Mouse (Mus musculus): ENCODE results near the gene Crhbp. TPM values are rescaled to one million over a fixed set of nuclear protein-coding genes. Genes with fewer than 3 reads are reported as not detected.

The Crhbp gene
- total RNA-seq, 2 experiments from 2014 or later = 24.5 to 25.0 TPM

DNA sequence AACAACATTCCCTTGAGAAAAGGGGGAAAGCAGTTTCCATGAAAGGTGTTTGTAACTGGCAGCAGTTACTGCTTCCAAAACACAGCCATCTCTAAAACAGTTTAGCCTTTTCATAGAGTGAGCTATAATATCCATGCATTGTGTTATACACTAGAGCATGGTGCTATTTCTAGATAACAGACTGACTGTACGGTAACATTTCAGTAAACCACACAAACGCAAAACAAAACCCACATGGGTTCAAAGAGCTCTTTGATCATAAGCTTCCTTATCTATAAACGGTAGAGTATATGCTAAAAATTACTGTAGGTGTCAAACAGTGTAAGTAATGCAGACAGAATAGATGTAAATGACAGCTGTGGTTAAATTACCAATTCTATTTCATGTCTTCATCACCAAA is 5.0 kb upstream of the Crhbp start:
- DNase-seq (ENCODE audit: extremely low spot score in 1 of 2, low spot score in 2 of 2) = no peak
- intact Hi-C loops (cut with DNase I) = no loop called here
- Histone ChIP-seq H3K27ac (no peak overlapping the region), H3K4me3 (no peak overlapping the region)
- no peak for TF ChIP-seq CTCF (IDR thresholded peaks at IDR 0.05)

- no peak overlapping the region for H3K4me3 ChIP-seq
- intact Hi-C loops (cut with DNase I) = no loop called here
- no peak for DNase-seq (ENCODE audit: extremely low spot score in 1 of 2, low spot score in 2 of 2)
- H3K27ac ChIP-seq = no peak overlapping the region
- no peak for TF ChIP-seq CTCF (IDR thresholded peaks at IDR 0.05)
These were observed 433 bp downstream of the Crhbp start for GRCm38 (mm10) chr13:95444291-95444690.

DNA sequence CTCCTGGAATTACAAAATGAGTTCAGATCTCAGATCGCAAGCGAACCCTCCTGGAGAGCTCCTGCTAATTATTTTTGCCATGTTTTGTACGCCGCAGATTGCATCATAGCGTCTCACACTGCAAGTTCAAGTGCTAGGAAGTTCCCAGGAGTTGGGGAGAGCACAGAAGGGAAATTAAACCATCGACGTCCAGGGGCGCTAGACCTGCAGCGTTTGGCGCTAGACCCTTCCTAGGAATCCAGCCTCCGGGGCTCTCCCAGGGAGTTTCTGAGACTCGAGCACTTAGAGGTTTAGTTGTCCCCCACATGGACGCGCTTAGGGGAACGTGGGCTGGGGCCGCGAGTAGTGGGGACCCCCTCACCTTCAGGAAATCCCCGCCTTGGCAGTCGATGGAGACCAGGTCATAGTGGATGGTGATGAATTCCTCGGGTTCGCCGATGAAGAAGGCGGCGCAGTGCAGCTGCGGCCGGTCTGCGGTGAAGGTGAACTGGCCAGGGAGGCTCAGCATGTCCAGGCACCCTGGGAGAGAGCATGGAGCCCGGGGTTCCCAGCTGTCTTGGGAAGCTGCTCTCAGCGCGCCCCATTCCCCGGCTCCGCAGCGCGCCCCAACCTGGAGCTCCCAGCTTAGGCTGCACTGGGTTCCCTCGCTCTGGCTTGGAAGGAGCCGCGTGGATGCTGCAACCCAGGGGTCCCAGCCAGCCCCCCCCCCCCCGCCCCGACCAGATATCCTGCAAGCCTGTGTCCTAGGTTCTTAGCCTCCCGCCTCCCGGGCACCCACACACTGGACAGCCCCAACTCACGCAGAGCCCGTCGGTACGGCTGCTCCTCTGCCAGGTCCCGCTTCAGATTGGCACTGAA is 1.1 kb downstream of the Crhbp start:
- DNase-seq (ENCODE audit: extremely low spot score in 1 of 2, low spot score in 2 of 2) = no peak
- no peak overlapping the region for H3K27ac ChIP-seq
- intact Hi-C loops (cut with DNase I) = no loop called here
- peak; percentile 10 for TF ChIP-seq CTCF (IDR thresholded peaks at IDR 0.05)
- peak overlapping the region; percentile 40 for H3K4me3 ChIP-seq

DNA sequence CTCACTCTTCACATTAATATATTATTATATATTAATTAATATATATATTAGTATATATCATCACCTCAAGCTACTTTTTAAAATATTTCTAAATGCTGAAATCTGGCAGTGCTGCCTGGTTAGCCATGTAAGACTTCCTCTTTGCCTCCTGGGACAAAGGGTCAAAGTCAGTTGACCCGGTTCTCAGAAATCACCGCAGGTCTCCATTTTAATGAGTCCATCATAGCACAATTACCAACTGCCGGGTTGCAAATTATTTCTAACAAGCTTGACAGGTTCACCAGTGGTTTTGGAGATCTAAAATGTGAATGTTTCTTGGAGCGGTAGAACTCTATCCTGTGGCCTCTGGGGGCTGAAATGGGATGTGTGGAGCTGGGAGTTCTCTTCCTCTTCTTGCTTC is 1.8 kb downstream of the Crhbp start:
- Histone ChIP-seq H3K4me3 (no peak overlapping the region), H3K27ac (no peak overlapping the region)
- DNase-seq (ENCODE audit: extremely low spot score in 1 of 2, low spot score in 2 of 2) = no peak
- intact Hi-C loops (cut with DNase I) = no loop called here
- TF ChIP-seq CTCF (IDR thresholded peaks at IDR 0.05) = no peak

DNA sequence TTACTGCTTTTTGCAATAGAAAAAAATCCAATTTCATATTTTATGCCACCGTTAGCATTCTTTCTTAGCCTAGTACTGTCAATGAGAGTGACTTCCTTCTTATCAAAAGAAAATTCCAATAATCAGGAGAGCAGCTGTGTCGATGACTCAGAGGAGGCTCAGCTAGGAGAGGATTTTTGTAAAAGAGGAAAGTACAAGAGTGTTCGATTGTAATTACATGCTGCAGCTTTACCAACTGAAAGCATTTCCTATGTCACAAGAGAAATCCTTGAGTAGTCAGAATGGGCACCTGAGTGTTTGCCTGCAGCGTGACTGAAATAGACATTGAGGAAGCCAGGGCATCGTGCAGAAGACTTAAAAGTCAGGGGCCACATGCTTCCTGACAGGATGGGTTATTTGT is 5.2 kb downstream of the Crhbp start:
- intact Hi-C loops (cut with DNase I) = no loop called here
- no peak overlapping the region for H3K27ac ChIP-seq
- no peak overlapping the region for H3K4me3 ChIP-seq
- TF ChIP-seq CTCF (IDR thresholded peaks at IDR 0.05) = no peak
- DNase-seq (ENCODE audit: extremely low spot score in 1 of 2, low spot score in 2 of 2) = no peak

DNA sequence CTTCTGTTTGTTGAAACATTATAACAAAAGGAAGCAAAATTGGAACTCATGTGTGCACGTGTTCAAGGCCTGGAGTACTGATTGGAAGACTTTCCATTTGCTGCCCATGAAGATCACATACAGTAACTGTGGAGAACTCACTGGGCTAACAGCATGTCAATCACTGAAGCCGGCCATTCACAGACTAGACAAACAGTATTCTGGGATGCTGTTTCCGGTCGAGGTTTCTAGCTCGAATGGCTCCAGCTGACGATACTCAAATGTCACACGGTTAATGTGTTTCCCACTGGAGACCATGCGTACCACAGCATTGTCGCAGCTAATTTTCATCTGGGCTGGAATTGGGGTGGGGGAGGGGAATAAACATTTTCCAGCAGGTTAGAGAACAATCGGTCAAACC is 13.0 kb downstream of the Crhbp start:
- no peak for TF ChIP-seq CTCF (IDR thresholded peaks at IDR 0.05)
- no peak for DNase-seq (ENCODE audit: extremely low spot score in 1 of 2, low spot score in 2 of 2)
- H3K27ac ChIP-seq = no peak overlapping the region
- intact Hi-C loops (cut with DNase I) = no loop called here
- H3K4me3 ChIP-seq = no peak overlapping the region

DNA sequence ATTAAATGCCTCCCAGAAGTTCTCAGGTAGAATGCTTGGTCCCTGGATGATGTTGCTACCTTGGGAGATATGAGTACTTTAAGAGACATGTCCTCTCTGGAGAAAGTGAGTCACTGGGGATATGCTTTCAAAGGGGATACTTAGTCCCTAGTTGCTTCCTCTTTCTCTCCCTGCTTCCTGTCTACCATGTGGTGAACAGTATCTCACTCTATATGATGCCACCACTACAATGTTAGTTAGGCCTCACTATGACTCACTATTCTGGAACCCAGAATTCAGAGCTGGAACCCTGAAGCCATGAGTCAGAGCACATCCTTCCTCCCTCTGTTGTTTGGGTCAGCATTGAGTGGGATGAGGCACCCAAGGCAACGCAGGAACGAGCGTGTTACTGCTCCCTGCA is 17.2 kb downstream of the Crhbp start:
- Histone ChIP-seq H3K27ac (no peak overlapping the region), H3K4me3 (no peak overlapping the region)
- intact Hi-C loops (cut with DNase I) = no loop called here
- no peak for TF ChIP-seq CTCF (IDR thresholded peaks at IDR 0.05)
- no peak for DNase-seq (ENCODE audit: extremely low spot score in 1 of 2, low spot score in 2 of 2)

DNA sequence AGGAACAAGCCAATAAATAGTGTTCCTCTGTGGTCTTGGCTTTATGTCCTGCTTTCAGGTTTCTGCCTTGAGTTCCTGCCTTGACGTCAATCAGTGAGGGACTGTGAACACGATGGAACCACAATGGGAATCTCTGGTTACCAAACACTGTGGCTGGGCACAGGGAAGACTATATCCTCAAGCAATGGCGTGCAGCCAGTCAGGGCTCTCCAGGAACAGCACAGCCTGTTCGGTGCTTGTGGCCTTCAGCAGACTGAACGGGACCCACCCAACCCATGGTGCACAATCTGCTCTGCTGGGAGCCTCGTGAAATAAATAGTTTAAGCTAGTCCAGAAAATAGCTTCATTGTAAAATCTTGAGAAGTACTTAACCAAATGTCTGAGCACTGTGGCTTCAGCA is 18.3 kb downstream of the Crhbp start:
- intact Hi-C loops (cut with DNase I) = no loop called here

GRCm38 (mm10) chr13:95425484-95425883 is 19.2 kb downstream of the Crhbp start:
- intact Hi-C loops (cut with DNase I) = no loop called here
- DNase-seq (ENCODE audit: extremely low spot score in 1 of 2, low spot score in 2 of 2) = no peak
- no peak for TF ChIP-seq CTCF (IDR thresholded peaks at IDR 0.05)
- Histone ChIP-seq H3K27ac (no peak overlapping the region), H3K4me3 (no peak overlapping the region)

More for the DNA sequence above, 18.3 kb downstream of the Crhbp start:
- DNase-seq (ENCODE audit: extremely low spot score in 1 of 2, low spot score in 2 of 2) = no peak
- no peak overlapping the region for H3K4me3 ChIP-seq
- no peak for TF ChIP-seq CTCF (IDR thresholded peaks at IDR 0.05)
- no peak overlapping the region for H3K27ac ChIP-seq

GRCm38 (mm10) chr13:95424932-95425331 is 19.8 kb downstream of the Crhbp start:
- intact Hi-C loops (cut with DNase I) = no loop called here
- no peak for TF ChIP-seq CTCF (IDR thresholded peaks at IDR 0.05)
- Histone ChIP-seq H3K4me3 (no peak overlapping the region), H3K27ac (no peak overlapping the region)
- no peak for DNase-seq (ENCODE audit: extremely low spot score in 1 of 2, low spot score in 2 of 2)

DNA sequence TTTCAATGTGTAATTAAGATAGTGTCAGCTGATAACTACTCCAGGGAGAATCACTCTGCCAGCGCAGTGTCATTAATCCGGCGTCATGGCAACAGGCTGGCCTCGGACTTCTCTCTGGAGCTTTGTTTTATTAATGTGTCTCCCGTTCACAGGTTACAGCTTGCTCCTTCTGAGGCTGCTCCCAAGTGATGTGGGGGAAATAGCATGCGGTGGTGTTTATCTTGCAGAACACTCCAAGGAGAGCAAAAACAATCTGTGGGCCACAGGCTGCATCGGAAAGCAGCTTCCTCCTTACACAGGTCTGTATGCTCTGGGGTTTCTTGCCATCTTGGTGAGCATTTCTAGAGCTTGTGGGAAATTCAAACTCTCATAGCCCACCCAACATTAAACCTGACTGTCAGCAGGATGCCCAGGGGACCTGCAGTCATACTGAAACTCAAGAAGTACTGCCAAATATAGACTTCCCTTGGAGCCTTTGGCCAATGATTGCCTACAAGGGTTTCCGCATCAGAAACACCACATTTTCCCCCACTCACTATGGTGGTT is 25.4 kb downstream of the Crhbp start:
- intact Hi-C loops (cut with DNase I) = no loop called here
- no peak for DNase-seq (ENCODE audit: extremely low spot score in 1 of 2, low spot score in 2 of 2)
- no peak overlapping the region for H3K27ac ChIP-seq
- H3K4me3 ChIP-seq = no peak overlapping the region
- no peak for TF ChIP-seq CTCF (IDR thresholded peaks at IDR 0.05)

GRCm38 (mm10) chr13:95418575-95419203 is 26.0 kb downstream of the Crhbp start:
- intact Hi-C loops (cut with DNase I) = no loop called here
- no peak overlapping the region for H3K4me3 ChIP-seq
- H3K27ac ChIP-seq = no peak overlapping the region
- no peak for TF ChIP-seq CTCF (IDR thresholded peaks at IDR 0.05)
- DNase-seq (ENCODE audit: extremely low spot score in 1 of 2, low spot score in 2 of 2) = no peak
